Mouse (Mus musculus) forebrain, embryonic 13.5 days (tissue): ENCODE data around the gene Slc25a33. TPM values are rescaled to one million over a fixed set of nuclear protein-coding genes. Genes with fewer than 3 reads are reported as not detected.

Experiments used
- ATAC-seq: fragments of 200-750 bp; cut with Nextera tagmentation; 2 replicates; pipeline ENCODE4 v1.8.0; 2017
- H3K27ac ChIP-seq: fragments of 300-500 bp; sonication (generic); 2 replicates; pipeline ENCODE4 v1.5.1; 2015; ENCODE audit warnings: inconsistent platforms, mild to moderate bottlenecking, moderate library complexity
- H3K27me3 ChIP-seq: fragments of 300-500 bp; sonication (generic); 2 replicates; pipeline ENCODE4 v1.6.1; 2015; ENCODE audit warnings: mild to moderate bottlenecking, inconsistent platforms
- H3K36me3 ChIP-seq: fragments of 300-500 bp; sonication (generic); 2 replicates; pipeline ENCODE4 v1.6.1; 2015; ENCODE audit warnings: mild to moderate bottlenecking, inconsistent platforms; ENCODE audit not compliant: poor library complexity, severe bottlenecking
- H3K4me1 ChIP-seq: fragments of 300-500 bp; sonication (generic); 2 replicates; pipeline ENCODE4 v1.6.1; 2015; ENCODE audit warnings: inconsistent platforms
- H3K4me2 ChIP-seq: fragments of 300-500 bp; sonication (generic); 2 replicates; pipeline ENCODE4 v1.6.1; 2015; ENCODE audit warnings: inconsistent platforms, mild to moderate bottlenecking, moderate library complexity
- H3K4me3 ChIP-seq: fragments of 300-500 bp; sonication (generic); 2 replicates; pipeline ENCODE4 v1.5.1; 2015; ENCODE audit warnings: mild to moderate bottlenecking, inconsistent platforms
- H3K9ac ChIP-seq: fragments of 300-500 bp; sonication (generic); 2 replicates; pipeline ENCODE4 v1.6.1; 2015; ENCODE audit warnings: mild to moderate bottlenecking, inconsistent platforms
- H3K9me3 ChIP-seq: fragments of 300-500 bp; sonication (generic); replicated peaks from 2 replicates; pipeline ENCODE4 v1.6.1; 2016; ENCODE audit warnings: inconsistent platforms
- WGBS: fragments of 180-500 bp; shearing (Covaris S2); methylation state at CpG from one replicate; pipeline ENCODE4 v1.1.7; 2015; 5-methylcytosine and 5-hydroxymethylcytosine counted together
- microRNA-seq: library from miRNA; unstranded; fragments of <30 nt; microRNA quantifications from one replicate; pipeline ENCODE4, GENCODE M21; 2016
- polyA plus RNA-seq: library from polyadenylated mRNA; unstranded; fragments of >200 nt; fragmentation: Nextera tagmentation; extraction: Ambion mirVana; gene quantifications from 2 replicates; pipeline ENCODE4 v1.2.1, GENCODE M21; 2015

Gene Slc25a33
- polyA plus RNA-seq, 1 experiment from 2014 or later, result 15.5 TPM

GRCm38 (mm10) chr4:149697506-149698196, 76.4 kb downstream of the Slc25a33 start:
- Histone ChIP-seq H3K27me3 (peaks cover 38% of the 10 kb centered on the region), H3K36me3 (no peaks in the 10 kb centered on the region), H3K9ac (peak overlapping the region; percentile 68), H3K4me1 (peaks cover 10% of the 10 kb centered on the region), H3K9me3 (no peaks in the 10 kb centered on the region), H3K4me2 (peak overlapping the region; percentile 76), H3K27ac (no peak overlapping the region), H3K4me3 (peak overlapping the region; percentile 47)
- ATAC-seq, result no peak
- 21% methylated on average over 15 of the region's 15 CpGs for WGBS

- Histone ChIP-seq H3K36me3 (no peaks in the 10 kb centered on the region), H3K27ac (peak overlapping the region; percentile 12; the same call in 1 of the 2 replicates), H3K27me3 (peaks cover 38% of the 10 kb centered on the region), H3K9me3 (no peaks in the 10 kb centered on the region), H3K4me1 (peaks cover 10% of the 10 kb centered on the region), H3K4me3 (no peak overlapping the region), H3K4me2 (no peak overlapping the region), H3K9ac (no peak overlapping the region)
- ATAC-seq, result no peak
- WGBS, result 37% methylated on average over 16 of the region's 16 CpGs
Observed at GRCm38 (mm10) chr4:149696189-149696971, 77.7 kb downstream of the Slc25a33 start.

Small RNAs within 50 kb of the gene (microRNA-seq; reads per million reads assigned to microRNA genes)
- not detected for gene Gm47301

Other genes with a start within 250 kb of the Slc25a33 start
- gene Clstn1, start 187.8 kb downstream of the Slc25a33 start, polyA plus RNA-seq, result 22.7 and 26.0 TPM in 2 replicates
- 8.0 and 9.0 TPM in 2 replicates for gene Pik3cd, start 71.7 kb downstream of the Slc25a33 start, polyA plus RNA-seq
- gene Tmem201, start 36.2 kb downstream of the Slc25a33 start, polyA plus RNA-seq, result 31.0 and 34.6 TPM in 2 replicates
- 4.5 and 5.1 TPM in 2 replicates for gene Spsb1, start 180.8 kb upstream of the Slc25a33 start, polyA plus RNA-seq
- gene H6pd, start 234.7 kb upstream of the Slc25a33 start, polyA plus RNA-seq, result 0.98 and 1.4 TPM in 2 replicates